Mouse (Mus musculus): ENCODE measurements at regions not wholly inside any gene's neighbourhood (a gene's known extent, or its start where the extent isn't known, plus 50 kb on each side); places are given as distances from the start of the nearest gene placed in this dataset.

- DNase-seq (ENCODE audit: extremely low read depth, insufficient read length, low spot score): no peak
Observed at GRCm38 (mm10) chr13:107218351-107218750, 196.4 kb upstream of the Kif2a start.

GRCm38 (mm10) chr13:107217825-107218224, 195.9 kb upstream of the Kif2a start:
- DNase-seq (ENCODE audit: extremely low read depth, insufficient read length, low spot score): no peak

GRCm38 (mm10) chr13:107213281-107213680, 191.4 kb upstream of the Kif2a start:
- no peak for DNase-seq (ENCODE audit: extremely low read depth, insufficient read length, low spot score)

- no peak for DNase-seq (ENCODE audit: extremely low read depth, insufficient read length, low spot score)
Observed at GRCm38 (mm10) chr13:107210676-107211075, 188.8 kb upstream of the Kif2a start.

GRCm38 (mm10) chr13:107207354-107208181, 185.6 kb upstream of the Kif2a start:
- DNase-seq (ENCODE audit: extremely low read depth, insufficient read length, low spot score): peak; percentile 14

- no peak for DNase-seq (ENCODE audit: extremely low read depth, insufficient read length, low spot score)
Observed at GRCm38 (mm10) chr13:107199875-107200274, 177.9 kb upstream of the Kif2a start.

- DNase-seq (ENCODE audit: extremely low read depth, insufficient read length, low spot score): no peak
Observed at GRCm38 (mm10) chr13:107193426-107193825, 171.5 kb upstream of the Kif2a start.

- DNase-seq (ENCODE audit: extremely low read depth, insufficient read length, low spot score): no peak
Observed at GRCm38 (mm10) chr13:107187258-107187878, 165.4 kb upstream of the Kif2a start.

GRCm38 (mm10) chr13:107182544-107182943, 160.6 kb upstream of the Kif2a start:
- peak; percentile 5 for DNase-seq (ENCODE audit: extremely low read depth, insufficient read length, low spot score)

- no peak for DNase-seq (ENCODE audit: extremely low read depth, insufficient read length, low spot score)
Observed at GRCm38 (mm10) chr13:107179551-107179950, 157.6 kb upstream of the Kif2a start.

GRCm38 (mm10) chr13:107177595-107177994, 155.7 kb upstream of the Kif2a start:
- DNase-seq (ENCODE audit: extremely low read depth, insufficient read length, low spot score): no peak

GRCm38 (mm10) chr13:107175891-107176290, 154.0 kb upstream of the Kif2a start:
- no peak for DNase-seq (ENCODE audit: extremely low read depth, insufficient read length, low spot score)

- no peak for DNase-seq (ENCODE audit: extremely low read depth, insufficient read length, low spot score)
Observed at GRCm38 (mm10) chr13:107168599-107169149, 146.7 kb upstream of the Kif2a start.

GRCm38 (mm10) chr13:107167856-107168598, 146.1 kb upstream of the Kif2a start:
- no peak for DNase-seq (ENCODE audit: extremely low read depth, insufficient read length, low spot score)

- no peak for DNase-seq (ENCODE audit: extremely low read depth, insufficient read length, low spot score)
Observed at GRCm38 (mm10) chr13:107151548-107151947, 129.6 kb upstream of the Kif2a start.

- DNase-seq (ENCODE audit: extremely low read depth, insufficient read length, low spot score): no peak
Observed at GRCm38 (mm10) chr13:107141209-107141608, 119.3 kb upstream of the Kif2a start.

GRCm38 (mm10) chr13:107134125-107134524, 112.2 kb upstream of the Kif2a start:
- no peak for DNase-seq (ENCODE audit: extremely low read depth, insufficient read length, low spot score)

- no peak for DNase-seq (ENCODE audit: extremely low read depth, insufficient read length, low spot score)
Observed at GRCm38 (mm10) chr13:107126636-107127035, 104.7 kb upstream of the Kif2a start.

GRCm38 (mm10) chr13:107124130-107124668, 102.3 kb upstream of the Kif2a start:
- DNase-seq (ENCODE audit: extremely low read depth, insufficient read length, low spot score): no peak

GRCm38 (mm10) chr13:107113949-107114690, 92.2 kb upstream of the Kif2a start:
- DNase-seq (ENCODE audit: extremely low read depth, insufficient read length, low spot score): peak; percentile 15
